Mouse (Mus musculus) hindbrain, embryonic 11.5 days (tissue): Measurements from ENCODE around the gene Rnf141. TPM values are rescaled to one million over a fixed set of nuclear protein-coding genes. Genes with fewer than 3 reads are reported as not detected.

Experiments used
- ATAC-seq: fragments of 200-750 bp; cut with Nextera tagmentation; 2 replicates; pipeline ENCODE4 v1.8.0; 2017; ENCODE audit warnings: mild to moderate bottlenecking, moderate TSS enrichment, moderate library complexity; ENCODE audit not compliant: low FRiP score
- DNase-seq: peaks from one replicate; pipeline ENCODE4 v3.0.0-alpha.2; 2015; ENCODE audit warnings: low spot score
- H3K27ac ChIP-seq: fragments of 300-500 bp; sonication (generic); 2 replicates; pipeline ENCODE4 v1.5.1; 2014; ENCODE audit warnings: mild to moderate bottlenecking, low read depth, low read length
- H3K27me3 ChIP-seq: fragments of 300-500 bp; sonication (generic); 2 replicates; pipeline ENCODE4 v1.6.1; 2014; ENCODE audit warnings: mild to moderate bottlenecking, low read length, moderate library complexity, mixed read lengths; ENCODE audit not compliant: control insufficient read depth, insufficient read depth
- H3K36me3 ChIP-seq: fragments of 300-500 bp; sonication (generic); 2 replicates; pipeline ENCODE4 v1.6.1; 2014; ENCODE audit warnings: mild to moderate bottlenecking, low read length, moderate library complexity, mixed read lengths; ENCODE audit not compliant: control insufficient read depth, insufficient read depth
- H3K4me1 ChIP-seq: fragments of 300-500 bp; sonication (generic); replicated peaks from 2 replicates; pipeline ENCODE4 v1.6.1; 2014; ENCODE audit warnings: low read length, mixed read lengths; ENCODE audit not compliant: control insufficient read depth, insufficient read depth
- H3K4me2 ChIP-seq: fragments of 300-500 bp; sonication (generic); replicated peaks from 2 replicates; pipeline ENCODE4 v1.6.1; 2014; ENCODE audit warnings: mild to moderate bottlenecking, low read depth, low read length
- H3K4me3 ChIP-seq: fragments of 300-500 bp; sonication (generic); 2 replicates; pipeline ENCODE4 v1.5.1; 2014; ENCODE audit warnings: low read depth, low read length
- H3K9ac ChIP-seq: fragments of 300-500 bp; sonication (generic); 2 replicates; pipeline ENCODE4 v1.6.1; 2014; ENCODE audit warnings: low read depth, low read length
- H3K9me3 ChIP-seq: fragments of 300-500 bp; sonication (generic); 2 replicates; pipeline ENCODE4 v1.6.1; 2016; ENCODE audit warnings: low read length; ENCODE audit not compliant: control insufficient read depth
- WGBS: fragments of 180-500 bp; shearing (Covaris S2); extraction: QIAGEN DNeasy Blood & Tissue Kit; methylation state at CpG from one replicate; pipeline ENCODE4 v1.1.7; 2014; 5-methylcytosine and 5-hydroxymethylcytosine counted together
- polyA plus RNA-seq: library from polyadenylated mRNA; unstranded; fragments of >200 nt; fragmentation: Nextera tagmentation; extraction: Ambion mirVana; gene quantifications from 2 replicates; pipeline ENCODE4 v1.2.1, GENCODE M21; 2014

The Rnf141 gene
- polyA plus RNA-seq, 1 experiment from 2014 or later: 28.2 TPM

- no peak overlapping the region for H3K4me2 ChIP-seq
- H3K27me3 ChIP-seq: no peaks in the 10 kb centered on the region
- no peak overlapping the region for H3K27ac ChIP-seq
- no peak overlapping the region for H3K4me3 ChIP-seq
- WGBS: 85% methylated on average over 2 of the region's 2 CpGs
- DNase-seq (no peak), ATAC-seq (no peak)
- no peaks in the 10 kb centered on the region for H3K36me3 ChIP-seq
- no peaks in the 10 kb centered on the region for H3K9me3 ChIP-seq
- no peaks in the 10 kb centered on the region for H3K4me1 ChIP-seq
- H3K9ac ChIP-seq: no peak overlapping the region
Measured at GRCm38 (mm10) chr7:110781231-110781711, 63.0 kb downstream of the Rnf141 start.

GRCm38 (mm10) chr7:110780520-110780919, 63.7 kb downstream of the Rnf141 start:
- 88% methylated on average over 4 of the region's 4 CpGs for WGBS
- no peak overlapping the region for H3K4me3 ChIP-seq
- no peaks in the 10 kb centered on the region for H3K27me3 ChIP-seq
- DNase-seq (no peak), ATAC-seq (no peak)
- no peaks in the 10 kb centered on the region for H3K36me3 ChIP-seq
- no peaks in the 10 kb centered on the region for H3K9me3 ChIP-seq
- H3K4me1 ChIP-seq: no peaks in the 10 kb centered on the region
- no peak overlapping the region for H3K4me2 ChIP-seq
- no peak overlapping the region for H3K27ac ChIP-seq
- H3K9ac ChIP-seq: no peak overlapping the region

- Histone ChIP-seq H3K9me3 (no peaks in the 10 kb centered on the region), H3K4me1 (no peaks in the 10 kb centered on the region), H3K27ac (no peak overlapping the region), H3K9ac (no peak overlapping the region), H3K36me3 (no peaks in the 10 kb centered on the region), H3K4me3 (no peak overlapping the region), H3K27me3 (no peaks in the 10 kb centered on the region), H3K4me2 (no peak overlapping the region)
- 88% methylated on average over 8 of the region's 8 CpGs for WGBS
- no peak for ATAC-seq
- DNase-seq: no peak
Measured at GRCm38 (mm10) chr7:110779605-110780111, 64.6 kb downstream of the Rnf141 start.

- 95% methylated on average over 7 of the region's 7 CpGs for WGBS
- ATAC-seq: no peak
Measured at GRCm38 (mm10) chr7:110778933-110779332, 65.3 kb downstream of the Rnf141 start.

GRCm38 (mm10) chr7:110777146-110778001, 66.9 kb downstream of the Rnf141 start:
- ATAC-seq (no peak), DNase-seq (no peak)
- Histone ChIP-seq H3K9me3 (no peaks in the 10 kb centered on the region), H3K4me3 (no peak overlapping the region), H3K9ac (no peak overlapping the region), H3K27me3 (no peaks in the 10 kb centered on the region), H3K4me2 (no peak overlapping the region), H3K4me1 (no peaks in the 10 kb centered on the region), H3K27ac (no peak overlapping the region), H3K36me3 (no peaks in the 10 kb centered on the region)
- WGBS: 71% methylated on average over 18 of the region's 18 CpGs

More at GRCm38 (mm10) chr7:110778933-110779332, 65.3 kb downstream of the Rnf141 start:
- Histone ChIP-seq H3K4me1 (no peaks in the 10 kb centered on the region), H3K27me3 (no peaks in the 10 kb centered on the region), H3K9ac (no peak overlapping the region), H3K9me3 (no peaks in the 10 kb centered on the region), H3K27ac (no peak overlapping the region), H3K36me3 (no peaks in the 10 kb centered on the region), H3K4me3 (no peak overlapping the region), H3K4me2 (no peak overlapping the region)
- no peak for DNase-seq

- H3K4me3 ChIP-seq: no peak overlapping the region
- no peak overlapping the region for H3K4me2 ChIP-seq
- no peak for DNase-seq
- H3K27me3 ChIP-seq: peaks cover 2% of the 10 kb centered on the region; the same call in 1 of the 2 replicates
- no peak overlapping the region for H3K9ac ChIP-seq
- no peaks in the 10 kb centered on the region for H3K36me3 ChIP-seq
- H3K27ac ChIP-seq: no peak overlapping the region
- H3K4me1 ChIP-seq: no peaks in the 10 kb centered on the region
- no peaks in the 10 kb centered on the region for H3K9me3 ChIP-seq
- 86% methylated on average over 8 of the region's 8 CpGs for whole genome bisulfite sequencing
- ATAC-seq: no peak
Measured at GRCm38 (mm10) chr7:110774674-110775073, 69.6 kb downstream of the Rnf141 start.

GRCm38 (mm10) chr7:110774077-110774476, 70.2 kb downstream of the Rnf141 start:
- ATAC-seq (no peak), DNase-seq (no peak)
- Histone ChIP-seq H3K36me3 (no peaks in the 10 kb centered on the region), H3K4me1 (no peaks in the 10 kb centered on the region), H3K27me3 (peaks cover 5% of the 10 kb centered on the region; the same call in 1 of the 2 replicates), H3K4me3 (no peak overlapping the region), H3K27ac (no peak overlapping the region), H3K9ac (no peak overlapping the region), H3K4me2 (no peak overlapping the region), H3K9me3 (no peaks in the 10 kb centered on the region)
- 81% methylated on average over 1 of the region's 1 CpGs for WGBS

GRCm38 (mm10) chr7:110773204-110774002, 70.9 kb downstream of the Rnf141 start:
- ATAC-seq (no peak), DNase-seq (no peak)
- no peak overlapping the region for H3K27ac ChIP-seq

More at GRCm38 (mm10) chr7:110773204-110774002, 70.9 kb downstream of the Rnf141 start:
- H3K36me3 ChIP-seq: no peaks in the 10 kb centered on the region
- no peak overlapping the region for H3K4me3 ChIP-seq
- H3K9me3 ChIP-seq: no peaks in the 10 kb centered on the region
- WGBS: 49% methylated on average over 14 of the region's 14 CpGs
- peaks cover 10% of the 10 kb centered on the region for H3K27me3 ChIP-seq
- no peak overlapping the region for H3K4me2 ChIP-seq
- no peaks in the 10 kb centered on the region; the same call in 1 of the 2 replicates for H3K4me1 ChIP-seq
- H3K9ac ChIP-seq: no peak overlapping the region
